Comparison of ENCODE assay signal across 9 mouse cellular contexts in the genomic region with DNA sequence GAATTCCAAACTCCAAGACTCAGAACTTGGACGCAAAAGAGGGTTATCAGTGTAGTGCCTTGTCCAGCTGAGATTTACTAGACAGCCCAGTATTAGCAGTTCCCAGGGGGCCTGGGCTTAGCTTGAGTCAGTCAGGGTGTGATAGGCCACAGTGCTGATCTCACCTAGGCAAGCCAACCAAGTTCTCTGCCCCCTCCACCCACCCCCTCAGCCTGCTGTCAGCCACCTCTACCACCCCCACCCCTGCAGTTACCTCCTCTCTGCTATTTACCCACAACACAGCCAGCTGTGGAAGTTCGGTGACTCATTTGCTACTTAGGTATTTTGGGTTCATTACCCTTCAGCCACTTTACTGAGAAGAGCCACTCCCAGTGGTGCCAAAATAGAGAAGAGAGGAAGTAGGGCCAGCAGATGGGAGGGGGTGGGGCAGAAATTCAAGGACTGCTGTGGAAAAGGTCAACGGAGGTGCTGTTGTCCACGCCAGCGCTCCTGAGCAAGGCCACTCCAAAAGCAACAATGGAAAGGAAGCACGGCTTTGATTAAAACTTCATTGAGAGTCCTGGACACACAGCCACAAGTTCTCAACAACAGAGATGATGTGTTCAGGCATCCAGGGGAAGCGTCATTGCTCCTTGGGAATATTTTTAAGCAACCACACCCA. TPM values are rescaled to one million over a fixed set of nuclear protein-coding genes. Genes with fewer than 3 reads are reported as not detected.
DNase-seq lines count a peak whose midpoint lies in the region; ATAC-seq and TF ChIP-seq lines count a peak whose summit lies in the region.
"Had no signal": no experiment of that assay in that cellular context is flagged by ENCODE, and none has a peak within 500 bp of the region (broad histone marks: within the 10 kb centered on the region; RNA-seq: fewer than 3 reads in every experiment).

No protein-coding gene starts in this region.

- no peak overlapping the region for H3K4me2 ChIP-seq in hindbrain, embryonic 16.5 days (ENCODE audit: low read length)
- H3K4me2 ChIP-seq: embryonic facial prominence, embryonic 13.5 days had no signal

- peaks cover 10% of the 10 kb centered on the region for H3K36me3 ChIP-seq in heart, adult 2 months (ENCODE audit: control insufficient read depth, insufficient read depth, low read length)
- H3K36me3 ChIP-seq in hindbrain, embryonic 16.5 days (ENCODE audit: control insufficient read depth, insufficient read depth, low read length) = no peaks in the 10 kb centered on the region
- H3K36me3 ChIP-seq: embryonic facial prominence, embryonic 13.5 days had no signal

- H3K4me3 ChIP-seq in heart, adult 2 months = no peak overlapping the region
- H3K4me3 ChIP-seq in hindbrain, embryonic 16.5 days (ENCODE audit: low read length) = no peak overlapping the region
- H3K4me3 ChIP-seq: embryonic facial prominence, embryonic 13.5 days had no signal

- in situ Hi-C loops in Patski (cut with MboI; ENCODE audit: low pct_unique_long_range_greater_than_20kb) = no loop called here

- peaks cover 20% of the 10 kb centered on the region for H3K4me1 ChIP-seq in heart, adult 2 months (ENCODE audit: control insufficient read depth, insufficient read depth, low read length)
- H3K4me1 ChIP-seq in hindbrain, embryonic 16.5 days (ENCODE audit: control insufficient read depth, insufficient read depth, low read depth, low read length) = no peaks in the 10 kb centered on the region
- H3K4me1 ChIP-seq: embryonic facial prominence, embryonic 13.5 days had no signal

- no peak; the same call in 1 of the 2 replicates for TF ChIP-seq POLR2A in heart, adult 2 months (IDR thresholded peaks at IDR 0.05; ENCODE audit: insufficient read depth, low read depth, low read length)

- TF ChIP-seq CTCF in Patski (IDR thresholded peaks at IDR 0.05) = no peak
- no peak for TF ChIP-seq CTCF in heart, adult 2 months (IDR thresholded peaks at IDR 0.05)

- POLR2A ChIA-PET in Patski (lab: Charles Lee) = interaction anchor here (0.5 kb wide), 1 partner anchor 748 kb away, joined by 3 read pairs; no protein-coding TSS in a partner anchor

- peaks cover 25% of the 10 kb centered on the region for H3K27me3 ChIP-seq in Patski
- no peaks in the 10 kb centered on the region for H3K27me3 ChIP-seq in heart, adult 2 months (ENCODE audit: control insufficient read depth, insufficient read depth, low read length)
- H3K27me3 ChIP-seq in hindbrain, embryonic 16.5 days (replicated peaks; ENCODE audit: control insufficient read depth, insufficient read depth, low read length) = no peaks in the 10 kb centered on the region
- H3K27me3 ChIP-seq: embryonic facial prominence, embryonic 13.5 days had no signal

- CTCF ChIA-PET in Patski (lab: Charles Lee) = interaction anchor here (1.4 to 2.0 kb wide), 2 partner anchors 12 to 14 kb away, joined by 3 to 6 read pairs; no protein-coding TSS in a partner anchor

- intact Hi-C loops in heart, adult 2 months (cut with DNase I) = loop anchor here (1.0 to 5.0 kb wide), 4 partner anchors 24 to 138 kb away; a partner anchor contains a TSS

- DNase-seq in A20 (ENCODE audit: low read depth, low spot score) = peak; percentile 86
- DNase-seq in Patski (ENCODE audit: low read depth, low spot score) = peak; percentile 15
- peak; percentile 68 to 84 for DNase-seq in heart, adult 2 months
- DNase-seq in kidney, postnatal 14 days = peak; percentile 61
- peak; percentile 53 to 55 for DNase-seq in natural killer cell, adult 2 months (ENCODE audit: low spot score in 2 of 2)
- DNase-seq in embryo, embryonic 9.5 days (ENCODE audit: extremely low spot score) = no peak
- no peak for DNase-seq in ovary, adult 18-20 months (ENCODE audit: low spot score)

- WGBS in heart, adult 2 months = 11% methylated on average over 7 of the region's 7 CpGs
- WGBS in hindbrain, embryonic 16.5 days = 60% methylated on average over 7 of the region's 7 CpGs

- peak; percentile 98 for TF ChIP-seq EP300 in heart, adult 2 months (IDR thresholded peaks at IDR 0.05; ENCODE audit: insufficient read depth, low read depth, low read length)

- H3K9ac ChIP-seq in heart, adult 2 months (ENCODE audit: low read depth, low read length) = no peak overlapping the region
- no peak overlapping the region for H3K9ac ChIP-seq in hindbrain, embryonic 16.5 days (ENCODE audit: low read depth, low read length)
- H3K9ac ChIP-seq: embryonic facial prominence, embryonic 13.5 days had no signal

- peak; percentile 66 for ATAC-seq in Patski
- no peak for ATAC-seq in hindbrain, embryonic 16.5 days

- peak overlapping the region; percentile 90 for H3K27ac ChIP-seq in heart, adult 2 months
- no peak overlapping the region for H3K27ac ChIP-seq in hindbrain, embryonic 16.5 days (ENCODE audit: low read depth, low read length)
- H3K27ac ChIP-seq: embryonic facial prominence, embryonic 13.5 days had no signal

- no peaks in the 10 kb centered on the region for H3K79me2 ChIP-seq in heart, adult 2 months (replicated peaks; ENCODE audit: control insufficient read depth, insufficient read depth, low read length)

- no peaks in the 10 kb centered on the region for H3K9me3 ChIP-seq in hindbrain, embryonic 16.5 days (ENCODE audit: control insufficient read depth, low read length)
- H3K9me3 ChIP-seq: embryonic facial prominence, embryonic 13.5 days had no signal

RNA-seq across cellular contexts. Expression of a gene that starts 24.5 kb away (rescaled TPM):
- polyA plus RNA-seq in Patski (2021) = 165 TPM
- 100 to 1,000 TPM; 101 to 113 TPM for total RNA-seq in heart, adult 2 months (2021)
- polyA plus RNA-seq in heart, adult 2 months (2012; rRNA removed) = 12.8 and 34.5 TPM in 2 replicates
- polyA plus RNA-seq in hindbrain, embryonic 16.5 days (2015; fragmentation: Nextera tagmentation; extraction: Ambion mirVana) = 70.4 and 79.2 TPM in 2 replicates

RNA-seq across cellular contexts. Expression of a gene that starts 45.0 kb away (rescaled TPM):
- not detected for polyA plus RNA-seq in Patski (2021)
- not detected for total RNA-seq in heart, adult 2 months (2021)
- 0.37 and 0.94 TPM in 2 replicates for polyA plus RNA-seq in heart, adult 2 months (2012; rRNA removed)
- 0.12 and 0.26 TPM in 2 replicates for polyA plus RNA-seq in hindbrain, embryonic 16.5 days (2015; fragmentation: Nextera tagmentation; extraction: Ambion mirVana)

RNA-seq across cellular contexts. Expression of a gene that starts 45.1 kb away (rescaled TPM):
- not detected for polyA plus RNA-seq in Patski (2021)
- total RNA-seq in heart, adult 2 months (2021) = under 1 TPM in 1 of 2 experiments, not detected in 1; 0.31 TPM
- 0.35 TPM in 1 of 2 replicates, not detected in the other for polyA plus RNA-seq in heart, adult 2 months (2012; rRNA removed)
- polyA plus RNA-seq in hindbrain, embryonic 16.5 days (2015; fragmentation: Nextera tagmentation; extraction: Ambion mirVana) = not detected in 2 replicates
- polyA plus RNA-seq: embryonic facial prominence, embryonic 13.5 days had no signal

Comparison
In these comparisons a context has a peak if more than half of its experiments do, and no peak if none do; other contexts are left out.
1. DNase-seq: peak in A20 (single experiment), Patski (single experiment), heart, adult 2 months (2 of 2), kidney, postnatal 14 days (single experiment) and natural killer cell, adult 2 months (2 of 2); none in embryo, embryonic 9.5 days (single experiment) and ovary, adult 18-20 months (single experiment).